ENCODE assay signal across 8 mouse cellular contexts in genomic region chr1:162299558-162300319, GRCm38 (mm10).
DNase-seq lines count a peak whose midpoint lies in the region; ATAC-seq lines count a peak whose summit lies in the region.

No protein-coding gene starts in this region.

- no peak overlapping the region for H3K4me3 ChIP-seq in lung, embryonic 16.5 days (ENCODE audit: low read length)

- peaks cover 4% of the 10 kb centered on the region; the same call in 1 of the 2 replicates for H3K4me1 ChIP-seq in lung, embryonic 16.5 days (replicated peaks; ENCODE audit: control insufficient read depth, insufficient read depth, low read length)

- no peaks in the 10 kb centered on the region for H3K36me3 ChIP-seq in lung, embryonic 16.5 days (ENCODE audit: control insufficient read depth, insufficient read depth, low read length)

- no peaks in the 10 kb centered on the region for H3K27me3 ChIP-seq in lung, embryonic 16.5 days (ENCODE audit: control insufficient read depth, insufficient read depth, low read depth, low read length)

- 0 out of 2 replicates have a peak overlapping the region, but pooled peaks have one; percentile 4 for H3K4me2 ChIP-seq in lung, embryonic 16.5 days (ENCODE audit: low read depth, low read length)

- peak; percentile 62; the same call in 1 of the 2 replicates for ATAC-seq in lung, embryonic 16.5 days (ENCODE audit: low read depth)

- no peak overlapping the region for H3K9ac ChIP-seq in lung, embryonic 16.5 days (ENCODE audit: low read length)

- peak overlapping the region; percentile 22; the same call in 1 of the 2 replicates for H3K27ac ChIP-seq in lung, embryonic 16.5 days (ENCODE audit: low read length)

- no peaks in the 10 kb centered on the region for H3K9me3 ChIP-seq in lung, embryonic 16.5 days (ENCODE audit: control insufficient read depth, low read length)

- peak; percentile 3 for DNase-seq in adrenal gland, adult 2 months
- no peak for DNase-seq in adrenal gland, postnatal 10 days
- DNase-seq in layer of hippocampus, adult 9-11 months, result peak; percentile 46
- DNase-seq in layer of hippocampus, postnatal 25 days (ENCODE audit: extremely low spot score in 1 of 2, low spot score in 1 of 2), result no peak
- peak; percentile 20 to 28 for DNase-seq in gastrocnemius, adult 8-10 months (ENCODE audit: low spot score in 2 of 2)
- DNase-seq in embryo, embryonic 11 days, result no peak
- no peak for DNase-seq in spleen, adult 12 weeks (ENCODE audit: low spot score)

- 59% methylated on average over 12 of the region's 12 CpGs for WGBS in lung, embryonic 16.5 days

Comparison
In these comparisons a context has a peak if more than half of its experiments do, and no peak if none do; other contexts are left out.
1. DNase-seq: peak in adrenal gland, adult 2 months (single experiment), layer of hippocampus, adult 9-11 months (single experiment) and gastrocnemius, adult 8-10 months (2 of 2); none in adrenal gland, postnatal 10 days (single experiment), layer of hippocampus, postnatal 25 days (0 of 2), embryo, embryonic 11 days (single experiment) and spleen, adult 12 weeks (single experiment).